Mouse (Mus musculus): ENCODE measurements at regions not wholly inside any gene's neighbourhood (a gene's known extent, or its start where the extent isn't known, plus 50 kb on each side); places are given as distances from the start of the nearest gene placed in this dataset.

DNA sequence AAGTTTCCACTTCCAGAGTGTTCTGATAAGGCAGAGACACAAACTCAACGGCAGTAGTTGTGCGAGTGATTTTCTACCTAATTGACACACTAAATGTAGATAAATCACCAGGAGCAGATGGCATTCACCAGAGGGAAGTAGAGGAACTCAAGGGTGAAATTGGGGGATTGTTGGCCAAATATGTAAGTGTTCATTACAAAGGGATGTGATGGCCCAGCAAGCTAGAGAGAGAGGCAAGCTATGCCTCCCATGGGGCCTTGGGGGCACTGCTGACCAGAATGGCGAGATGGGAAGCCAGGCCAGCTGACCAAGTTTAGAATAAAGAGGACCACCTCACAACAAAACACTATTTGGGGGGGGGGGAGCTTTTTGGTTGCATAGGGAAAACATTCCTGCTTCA lies 136.5 kb upstream of the Mocs1 start:
- no peak overlapping the region for H3K4me2 ChIP-seq (ENCODE audit: low read depth, low read length, poor library complexity, severe bottlenecking)
- H3K27ac ChIP-seq (ENCODE audit: low read depth, low read length), result no peak overlapping the region
- no peaks in the 10 kb centered on the region for H3K36me3 ChIP-seq (ENCODE audit: insufficient read depth, low read length)
- ATAC-seq (ENCODE audit: low FRiP score) (no peak), DNase-seq (ENCODE audit: low spot score) (peak; percentile 77)
- H3K4me1 ChIP-seq (ENCODE audit: insufficient read depth, low read length), result no peaks in the 10 kb centered on the region
- 0 out of 2 replicates have a peak, but pooled peaks cover 3% of the 10 kb centered on the region for H3K9me3 ChIP-seq (ENCODE audit: low read length)
- H3K27me3 ChIP-seq (ENCODE audit: insufficient read depth, low read length), result no peaks in the 10 kb centered on the region
- no peak for TF ChIP-seq CTCF (IDR thresholded peaks at IDR 0.05)
- no peak overlapping the region for H3K4me3 ChIP-seq (ENCODE audit: low read depth, low read length)
- H3K9ac ChIP-seq (replicated peaks; ENCODE audit: low read length, poor library complexity, severe bottlenecking), result no peak overlapping the region
- 83% methylated on average over 3 of the region's 3 CpGs for WGBS

DNA sequence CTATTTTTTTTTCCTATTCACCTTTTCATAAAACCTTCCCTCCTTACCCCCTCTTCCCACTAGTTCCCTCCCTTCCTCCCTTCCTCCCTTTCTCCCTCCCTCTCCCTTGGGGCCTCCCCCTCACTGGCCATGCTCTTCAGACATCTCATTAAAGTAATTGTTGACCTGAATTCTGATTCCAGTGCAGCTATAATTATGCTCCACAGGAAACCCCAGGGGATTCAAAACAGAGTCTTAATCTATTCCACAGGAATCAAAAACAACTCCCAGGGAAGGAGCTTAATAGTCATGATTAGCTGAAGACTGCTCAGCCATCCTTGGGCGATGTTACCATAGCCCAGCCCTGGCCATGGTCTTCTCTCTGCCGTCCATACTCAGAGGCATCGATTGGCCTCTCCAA lies 123.7 kb upstream of the Mocs1 start:
- H3K36me3 ChIP-seq (ENCODE audit: insufficient read depth, low read length), result no peaks in the 10 kb centered on the region
- H3K4me3 ChIP-seq (ENCODE audit: low read depth, low read length), result no peak overlapping the region
- ATAC-seq (ENCODE audit: low FRiP score), result no peak
- no peak overlapping the region for H3K4me2 ChIP-seq (ENCODE audit: low read depth, low read length, poor library complexity, severe bottlenecking)
- TF ChIP-seq CTCF (IDR thresholded peaks at IDR 0.05), result no peak
- WGBS, result 64% methylated on average over 3 of the region's 3 CpGs
- H3K27ac ChIP-seq (ENCODE audit: low read depth, low read length), result no peak overlapping the region
- H3K4me1 ChIP-seq (ENCODE audit: insufficient read depth, low read length), result no peaks in the 10 kb centered on the region
- no peaks in the 10 kb centered on the region for H3K9me3 ChIP-seq (ENCODE audit: low read length)
- no peak overlapping the region for H3K9ac ChIP-seq (replicated peaks; ENCODE audit: low read length, poor library complexity, severe bottlenecking)
- H3K27me3 ChIP-seq (ENCODE audit: insufficient read depth, low read length), result no peaks in the 10 kb centered on the region
- peak; percentile 40 for DNase-seq (ENCODE audit: low spot score)

DNA sequence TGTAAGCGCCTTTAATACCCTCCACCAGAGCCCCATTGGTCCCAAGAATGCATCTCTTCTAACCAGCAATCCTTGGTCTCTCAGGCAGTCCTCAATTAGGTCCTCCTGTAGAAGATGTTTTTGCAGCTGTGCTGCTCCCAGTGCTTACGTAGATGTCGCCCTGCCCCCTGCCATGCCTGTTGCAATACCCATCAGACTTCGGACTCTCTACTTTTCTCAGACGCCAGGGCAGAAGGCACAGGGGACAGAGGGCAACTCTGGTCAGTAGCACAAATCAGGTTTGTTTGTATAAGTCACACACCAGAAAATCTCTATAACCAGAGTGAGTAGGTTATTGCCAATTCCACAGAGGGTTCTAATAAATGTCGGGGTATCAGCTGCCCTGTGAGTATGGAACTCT lies 123.0 kb upstream of the Mocs1 start:
- no peak overlapping the region for H3K9ac ChIP-seq (replicated peaks; ENCODE audit: low read length, poor library complexity, severe bottlenecking)
- no peaks in the 10 kb centered on the region for H3K36me3 ChIP-seq (ENCODE audit: insufficient read depth, low read length)
- no peak for TF ChIP-seq CTCF (IDR thresholded peaks at IDR 0.05)
- no peaks in the 10 kb centered on the region for H3K27me3 ChIP-seq (ENCODE audit: insufficient read depth, low read length)
- H3K9me3 ChIP-seq (ENCODE audit: low read length), result no peaks in the 10 kb centered on the region
- ATAC-seq (ENCODE audit: low FRiP score) (no peak), DNase-seq (ENCODE audit: low spot score) (no peak)
- 92% methylated on average over 6 of the region's 6 CpGs for WGBS
- no peak overlapping the region for H3K4me3 ChIP-seq (ENCODE audit: low read depth, low read length)
- H3K4me2 ChIP-seq (ENCODE audit: low read depth, low read length, poor library complexity, severe bottlenecking), result no peak overlapping the region
- no peak overlapping the region for H3K27ac ChIP-seq (ENCODE audit: low read depth, low read length)
- no peaks in the 10 kb centered on the region for H3K4me1 ChIP-seq (ENCODE audit: insufficient read depth, low read length)

DNA sequence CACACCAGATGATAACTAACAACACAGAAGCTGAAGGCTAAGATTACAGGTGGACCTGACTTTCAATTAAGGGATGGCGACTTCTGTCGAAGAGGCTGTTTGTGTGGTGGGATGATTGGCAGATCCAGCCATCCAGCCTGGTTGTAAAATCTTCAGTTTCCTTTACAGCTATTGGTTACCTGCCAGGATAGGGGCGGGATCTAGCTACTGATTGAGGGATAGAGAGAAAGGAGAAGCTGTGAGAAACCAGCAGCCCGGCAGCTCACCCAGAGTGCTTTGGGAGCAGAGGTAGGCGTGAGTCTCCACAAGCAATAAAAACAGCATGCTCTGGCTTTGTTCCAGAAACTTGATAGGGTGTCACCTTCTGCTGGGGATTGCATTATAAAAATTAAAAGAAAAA lies 119.1 kb upstream of the Mocs1 start:
- no peak overlapping the region for H3K4me3 ChIP-seq (ENCODE audit: low read depth, low read length)
- no peaks in the 10 kb centered on the region for H3K4me1 ChIP-seq (ENCODE audit: insufficient read depth, low read length)
- H3K9me3 ChIP-seq (ENCODE audit: low read length), result no peaks in the 10 kb centered on the region
- no peaks in the 10 kb centered on the region for H3K36me3 ChIP-seq (ENCODE audit: insufficient read depth, low read length)
- WGBS, result 14% methylated on average over 5 of the region's 5 CpGs
- ATAC-seq (ENCODE audit: low FRiP score) (peak; percentile 93), DNase-seq (ENCODE audit: low spot score) (peak; percentile 92)
- H3K27me3 ChIP-seq (ENCODE audit: insufficient read depth, low read length), result no peaks in the 10 kb centered on the region
- no peak overlapping the region for H3K27ac ChIP-seq (ENCODE audit: low read depth, low read length)
- no peak for TF ChIP-seq CTCF (IDR thresholded peaks at IDR 0.05)
- H3K9ac ChIP-seq (replicated peaks; ENCODE audit: low read length, poor library complexity, severe bottlenecking), result no peak overlapping the region
- H3K4me2 ChIP-seq (ENCODE audit: low read depth, low read length, poor library complexity, severe bottlenecking), result peak overlapping the region; percentile 18; the same call in 1 of the 2 replicates

DNA sequence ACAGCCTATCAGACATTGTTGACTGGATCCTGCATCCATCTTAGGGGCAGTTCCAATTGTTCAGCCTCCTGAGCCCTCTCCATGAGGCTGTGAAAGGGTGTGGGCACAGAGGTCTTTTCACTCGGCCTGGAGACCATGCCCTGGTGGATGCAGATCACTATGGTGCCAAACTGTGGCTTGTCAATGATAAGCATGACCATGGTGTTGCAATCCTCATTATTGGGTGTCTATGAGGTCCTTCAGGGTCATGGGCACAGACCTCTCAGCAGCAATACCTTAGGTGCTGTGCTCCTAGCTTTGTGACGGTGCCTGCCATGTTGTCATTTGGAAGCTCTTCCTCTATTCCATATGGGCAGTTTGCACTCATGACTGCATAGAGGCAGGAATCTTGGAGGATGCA lies 114.0 kb upstream of the Mocs1 start:
- Histone ChIP-seq H3K4me2 (ENCODE audit: low read depth, low read length, poor library complexity, severe bottlenecking) (no peak overlapping the region), H3K36me3 (ENCODE audit: insufficient read depth, low read length) (no peaks in the 10 kb centered on the region), H3K9me3 (ENCODE audit: low read length) (no peaks in the 10 kb centered on the region), H3K4me1 (ENCODE audit: insufficient read depth, low read length) (no peaks in the 10 kb centered on the region), H3K4me3 (ENCODE audit: low read depth, low read length) (no peak overlapping the region), H3K27me3 (ENCODE audit: insufficient read depth, low read length) (no peaks in the 10 kb centered on the region), H3K27ac (ENCODE audit: low read depth, low read length) (no peak overlapping the region), H3K9ac (replicated peaks; ENCODE audit: low read length, poor library complexity, severe bottlenecking) (no peak overlapping the region)
- DNase-seq (ENCODE audit: low spot score) (no peak), ATAC-seq (ENCODE audit: low FRiP score) (no peak)
- no peak for TF ChIP-seq CTCF (IDR thresholded peaks at IDR 0.05)
- 80% methylated on average over 2 of the region's 2 CpGs for WGBS

DNA sequence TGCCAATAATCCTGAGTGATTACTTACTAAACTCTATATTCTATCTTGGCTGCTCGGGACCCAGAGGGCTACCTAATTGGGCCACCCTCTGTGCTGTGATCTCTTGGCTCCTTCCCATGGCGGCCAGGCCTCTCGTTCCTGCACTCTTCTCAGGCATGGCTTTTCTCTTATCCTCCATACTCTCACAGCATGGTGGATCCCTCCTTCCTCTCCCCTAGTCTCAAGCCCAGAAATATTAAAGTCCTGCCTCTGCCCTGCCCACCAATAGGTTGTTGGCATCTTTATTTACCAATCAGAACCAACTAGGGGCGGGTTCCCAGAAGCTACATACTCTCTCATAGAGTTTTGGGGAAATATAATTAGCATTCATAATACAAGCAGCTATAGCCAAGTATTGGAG lies 100.6 kb upstream of the Mocs1 start:
- ATAC-seq (ENCODE audit: low FRiP score) (no peak), DNase-seq (ENCODE audit: low spot score) (no peak)
- Histone ChIP-seq H3K27ac (ENCODE audit: low read depth, low read length) (no peak overlapping the region), H3K9me3 (ENCODE audit: low read length) (no peaks in the 10 kb centered on the region), H3K4me2 (ENCODE audit: low read depth, low read length, poor library complexity, severe bottlenecking) (no peak overlapping the region), H3K4me1 (ENCODE audit: insufficient read depth, low read length) (no peaks in the 10 kb centered on the region), H3K36me3 (ENCODE audit: insufficient read depth, low read length) (no peaks in the 10 kb centered on the region), H3K27me3 (ENCODE audit: insufficient read depth, low read length) (no peaks in the 10 kb centered on the region), H3K9ac (replicated peaks; ENCODE audit: low read length, poor library complexity, severe bottlenecking) (no peak overlapping the region), H3K4me3 (ENCODE audit: low read depth, low read length) (no peak overlapping the region)
- no peak for TF ChIP-seq CTCF (IDR thresholded peaks at IDR 0.05)
- WGBS, result 40% methylated on average over 4 of the region's 4 CpGs
